Comparison of ENCODE assay signal across 21 mouse cellular contexts in genomic region chr7:143681566-143681965, GRCm38 (mm10).
"Had no signal": no experiment of that assay in that cellular context is flagged by ENCODE, and none has a peak within 500 bp of the region (broad histone marks: within the 10 kb centered on the region; RNA-seq: fewer than 3 reads in every experiment).

No protein-coding gene starts in this region.

- H3K4me1 ChIP-seq: intestine, embryonic 15.5 days; limb, embryonic 12.5 days had no signal

- DNase-seq: gastrocnemius, adult 2 months; gastrocnemius, postnatal 10 days; gastrocnemius, postnatal 25 days; heart, adult 2 months; heart, postnatal 10 days; heart, postnatal 4 days; kidney, adult 18-20 months; kidney, adult 9 months; kidney, postnatal 25 days; kidney, postnatal 4 days; liver had no signal

- H3K36me3 ChIP-seq: hindbrain, embryonic 10.5 days; hindbrain, embryonic 12.5 days; intestine, embryonic 15.5 days; kidney, embryonic 15.5 days; limb, embryonic 10.5 days; limb, embryonic 12.5 days had no signal

- H3K4me3 ChIP-seq: gastrocnemius, adult 2 months; heart, adult 2 months; hindbrain, embryonic 10.5 days; hindbrain, embryonic 12.5 days; intestine, embryonic 15.5 days; kidney, embryonic 15.5 days; layer of hippocampus, adult 2 months; left cerebral cortex, adult 2 months; limb, embryonic 10.5 days; limb, embryonic 12.5 days had no signal

- H3K27ac ChIP-seq: gastrocnemius, adult 2 months; heart, adult 2 months; hindbrain, embryonic 10.5 days; hindbrain, embryonic 12.5 days; hindbrain, embryonic 14.5 days; intestine, embryonic 15.5 days; kidney, embryonic 15.5 days; kidney, postnatal 0 days; layer of hippocampus, adult 2 months; left cerebral cortex, adult 2 months; limb, embryonic 10.5 days; limb, embryonic 12.5 days had no signal

- H3K27me3 ChIP-seq: intestine, embryonic 15.5 days; kidney, embryonic 15.5 days had no signal
